Mouse (Mus musculus): ENCODE data around the gene Deup1.

DNA sequence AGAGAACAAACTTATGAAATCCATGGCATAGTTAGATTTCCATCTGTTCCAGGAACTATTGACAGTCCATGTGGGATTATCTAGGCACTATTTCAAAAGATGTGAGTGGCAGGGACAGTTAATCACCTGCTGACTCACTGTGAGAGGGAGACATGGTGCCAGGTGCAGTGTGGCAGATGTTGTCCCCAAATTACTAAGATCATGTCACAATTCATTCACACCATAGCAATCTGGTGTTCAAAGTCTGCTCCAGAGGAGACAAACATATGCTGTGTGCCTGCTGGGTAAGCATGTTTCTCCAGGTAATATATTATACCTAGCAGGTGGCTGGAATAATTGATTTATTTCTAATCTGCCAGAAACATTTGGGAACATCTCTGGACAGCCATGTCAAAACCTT, 25.3 kb upstream of the Deup1 start:
- no peak for TF ChIP-seq CTCF (IDR thresholded peaks at IDR 0.05; ENCODE audit: low read depth)
- no peak for TF ChIP-seq EP300 (IDR thresholded peaks at IDR 0.05; ENCODE audit: low read depth)

Measured in liver, postnatal 0 days (tissue).